Mouse (Mus musculus) frontal cortex, adult (tissue): ENCODE measurements around the gene Slc1a3.
A peak's percentile ranks its signal among the peaks of the same experiment; 100 is the strongest.
"Not testable (repeated sequence)": the region's sequence is repeated elsewhere in the genome, so short reads cannot be mapped to it uniquely, and the experiment has no call there.

ENCODE experiments used
- ATAC-seq: cut with Nextera tagmentation; 2 replicates; pipeline ENCODE4 v1.9.2; 2017; ENCODE audit warnings: mild to moderate bottlenecking, moderate library complexity, mixed read lengths; ENCODE audit not compliant: low TSS enrichment

The Slc1a3 gene

GRCm38 (mm10) chr15:8706613-8707012 is 4.0 kb downstream of the Slc1a3 start:
- no peak for ATAC-seq

- peak; percentile 58 for ATAC-seq
These were observed 4.4 kb downstream of the Slc1a3 start for GRCm38 (mm10) chr15:8706178-8706577.

DNA sequence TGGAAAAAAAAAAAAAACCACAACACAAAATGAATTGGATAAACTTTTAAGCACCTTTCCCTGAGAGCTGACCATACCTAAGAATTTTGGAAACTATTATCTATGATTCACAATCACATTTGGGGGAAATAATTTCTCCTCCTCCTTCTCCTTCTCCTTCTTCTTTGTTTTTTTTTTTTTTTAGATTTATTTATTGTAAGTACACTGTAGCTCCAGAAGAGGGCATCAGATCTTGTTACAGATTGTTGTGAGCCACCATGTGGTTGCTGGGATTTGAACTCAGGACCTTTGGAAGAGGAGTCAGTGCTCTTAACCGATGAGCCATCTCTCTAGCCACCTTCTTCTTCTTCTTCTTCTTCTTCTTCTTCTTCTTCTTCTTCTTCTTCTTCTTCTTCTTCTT is 5.0 kb downstream of the Slc1a3 start:
- not testable (repeated sequence) for ATAC-seq

GRCm38 (mm10) chr15:8697976-8698375 is 12.6 kb downstream of the Slc1a3 start:
- peak; percentile 10; the same call in 1 of the 2 replicates for ATAC-seq

GRCm38 (mm10) chr15:8697500-8697899 is 13.1 kb downstream of the Slc1a3 start:
- ATAC-seq, result peak; percentile 96

DNA sequence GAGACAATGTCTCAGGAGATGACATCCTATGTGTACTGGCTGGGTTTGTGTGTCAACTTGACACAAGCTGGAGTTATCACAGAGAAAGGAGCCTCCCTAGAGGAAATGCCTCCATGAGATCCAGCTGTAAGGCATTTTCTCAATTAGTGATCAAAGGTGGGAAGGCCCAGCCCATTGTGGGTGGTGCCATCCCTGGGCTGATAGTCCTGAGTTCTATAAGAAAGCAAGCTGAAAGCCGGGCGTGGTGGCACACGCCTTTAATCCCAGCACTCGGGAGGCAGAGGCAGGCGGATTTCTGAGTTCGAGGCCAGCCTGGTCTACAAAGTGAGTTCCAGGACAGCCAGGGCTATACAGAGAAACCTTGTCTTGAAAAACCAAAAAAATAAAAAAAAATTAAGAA is 20.4 kb downstream of the Slc1a3 start:
- ATAC-seq, result not testable (repeated sequence)

DNA sequence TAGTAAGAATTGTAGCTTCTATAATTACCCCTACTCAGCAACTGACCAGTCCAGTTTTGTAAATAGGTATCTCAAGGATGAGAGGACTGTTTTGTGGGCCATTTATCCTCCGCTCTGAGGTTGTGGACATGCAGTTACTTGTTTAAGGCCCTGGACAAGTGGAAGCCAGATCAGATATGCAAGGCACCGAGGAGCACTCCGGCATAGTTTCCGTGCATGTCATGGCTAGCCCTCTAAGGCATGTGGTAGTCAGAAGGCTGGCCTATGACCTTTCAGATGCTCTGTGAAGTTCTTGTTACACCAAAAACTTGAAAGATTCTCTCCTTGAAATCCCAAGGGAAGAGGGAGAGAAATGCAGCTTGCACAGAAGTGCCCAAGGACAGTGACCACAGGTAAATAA is 23.7 kb downstream of the Slc1a3 start:
- no peak for ATAC-seq

- ATAC-seq, result no peak
These were observed 25.1 kb downstream of the Slc1a3 start for GRCm38 (mm10) chr15:8685506-8685905.

GRCm38 (mm10) chr15:8684263-8684662 is 26.3 kb downstream of the Slc1a3 start:
- ATAC-seq, result no peak

GRCm38 (mm10) chr15:8682871-8683270 is 27.7 kb downstream of the Slc1a3 start:
- ATAC-seq, result no peak

DNA sequence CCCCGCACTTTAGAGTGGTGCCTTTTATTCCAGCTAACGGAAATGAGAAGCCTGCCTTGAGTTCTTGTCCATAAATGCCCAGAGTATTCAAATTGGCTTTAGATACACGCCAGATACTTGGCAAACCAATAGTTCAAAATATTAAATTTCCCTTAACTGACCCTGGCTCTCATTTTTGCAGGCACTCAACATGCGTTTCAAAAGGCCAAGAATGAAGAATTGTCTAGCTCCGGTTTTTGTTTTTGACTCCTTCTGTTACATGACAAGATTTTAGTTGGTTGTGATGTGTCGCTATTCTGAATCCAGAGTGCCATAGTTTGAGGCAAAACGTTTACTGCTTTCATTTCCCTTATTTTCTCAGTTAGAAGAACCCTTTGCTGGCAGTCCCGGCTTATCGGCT is 28.1 kb downstream of the Slc1a3 start:
- no peak for ATAC-seq

DNA sequence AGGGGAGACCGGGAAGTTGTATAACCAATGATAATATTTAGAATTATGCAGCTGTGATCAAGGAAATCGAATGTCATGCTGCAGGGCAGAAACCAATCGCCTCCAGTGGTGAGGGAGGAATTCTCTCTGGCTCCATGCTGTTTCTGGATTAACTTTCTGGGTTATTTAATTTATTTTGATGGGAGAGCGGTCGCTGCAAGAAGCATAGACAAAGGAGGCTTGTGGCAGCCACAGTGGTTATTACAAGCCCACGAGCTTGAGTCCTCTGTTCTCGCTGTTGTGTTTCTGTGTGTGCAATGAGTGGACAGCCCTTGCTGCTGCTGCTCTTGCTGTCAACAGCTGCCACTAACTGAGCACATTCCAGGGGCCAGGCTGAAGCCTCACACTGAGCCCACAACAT is 28.6 kb downstream of the Slc1a3 start:
- ATAC-seq, result no peak

DNA sequence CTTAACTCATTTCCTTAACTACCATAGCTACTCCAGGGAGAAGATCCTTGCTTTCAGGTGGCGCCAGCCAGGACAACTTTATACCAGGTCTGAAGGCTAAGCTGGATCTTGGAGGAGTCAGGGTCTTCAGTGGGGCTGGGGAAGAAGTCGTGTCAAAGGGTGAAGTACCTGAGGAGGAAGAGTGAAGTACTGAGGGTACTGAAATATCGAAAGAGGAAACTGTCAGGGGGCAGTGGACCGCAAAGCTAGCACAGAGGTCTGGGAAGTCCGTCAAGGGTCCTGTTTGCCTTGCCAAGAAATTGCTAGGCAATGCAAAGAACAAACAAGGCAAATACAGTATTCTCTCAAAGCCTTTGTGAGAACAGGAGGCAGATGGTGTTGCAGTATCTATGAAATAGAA is 29.6 kb downstream of the Slc1a3 start:
- ATAC-seq, result no peak

- no peak for ATAC-seq
These were observed 33.6 kb downstream of the Slc1a3 start for GRCm38 (mm10) chr15:8676959-8677358.

DNA sequence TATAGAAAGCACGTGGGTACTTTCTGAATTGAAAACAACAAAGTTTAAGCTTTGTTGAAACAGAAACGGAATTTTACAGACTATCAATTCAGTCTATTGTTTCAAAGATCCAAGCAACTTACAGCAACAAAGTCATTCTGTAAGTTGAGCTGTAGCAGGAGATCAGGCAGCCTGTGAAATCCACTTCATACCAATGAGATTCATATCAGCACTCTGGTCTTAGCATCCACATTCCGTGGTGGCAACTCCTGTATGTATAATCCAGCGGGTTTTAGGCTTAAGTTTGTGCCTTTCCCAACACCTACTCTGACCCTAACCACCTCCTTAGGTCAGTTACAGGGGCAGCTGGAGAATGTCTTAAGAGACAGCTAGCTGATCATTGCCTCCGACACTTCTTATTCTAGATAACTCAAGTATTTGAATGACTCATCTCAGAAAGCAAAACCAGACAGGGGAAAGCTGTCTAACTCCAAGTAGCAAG is 34.3 kb downstream of the Slc1a3 start:
- ATAC-seq, result no peak

- ATAC-seq, result no peak
These were observed 34.9 kb downstream of the Slc1a3 start for GRCm38 (mm10) chr15:8675616-8676015.

DNA sequence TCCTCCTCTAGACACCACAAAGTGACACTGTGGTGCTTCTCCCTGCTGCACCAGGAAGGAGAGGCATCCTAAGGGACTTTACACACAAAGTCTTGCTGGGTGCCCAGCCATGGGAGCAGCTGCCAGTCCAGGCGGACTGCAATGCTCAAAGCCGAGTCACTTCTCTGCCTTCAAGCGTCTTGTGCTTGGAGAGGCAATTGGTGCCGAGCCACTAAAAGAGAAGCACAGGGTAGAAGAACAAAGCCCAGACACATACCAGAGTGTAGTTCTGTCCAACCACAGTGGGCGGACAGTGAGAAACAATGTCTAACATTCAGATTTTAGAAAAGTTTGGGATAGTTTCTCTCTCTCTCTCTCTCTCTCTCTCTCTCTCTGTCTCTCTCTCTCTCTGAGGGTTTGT is 38.0 kb downstream of the Slc1a3 start:
- ATAC-seq, result peak; percentile 52; the same call in 1 of the 2 replicates

DNA sequence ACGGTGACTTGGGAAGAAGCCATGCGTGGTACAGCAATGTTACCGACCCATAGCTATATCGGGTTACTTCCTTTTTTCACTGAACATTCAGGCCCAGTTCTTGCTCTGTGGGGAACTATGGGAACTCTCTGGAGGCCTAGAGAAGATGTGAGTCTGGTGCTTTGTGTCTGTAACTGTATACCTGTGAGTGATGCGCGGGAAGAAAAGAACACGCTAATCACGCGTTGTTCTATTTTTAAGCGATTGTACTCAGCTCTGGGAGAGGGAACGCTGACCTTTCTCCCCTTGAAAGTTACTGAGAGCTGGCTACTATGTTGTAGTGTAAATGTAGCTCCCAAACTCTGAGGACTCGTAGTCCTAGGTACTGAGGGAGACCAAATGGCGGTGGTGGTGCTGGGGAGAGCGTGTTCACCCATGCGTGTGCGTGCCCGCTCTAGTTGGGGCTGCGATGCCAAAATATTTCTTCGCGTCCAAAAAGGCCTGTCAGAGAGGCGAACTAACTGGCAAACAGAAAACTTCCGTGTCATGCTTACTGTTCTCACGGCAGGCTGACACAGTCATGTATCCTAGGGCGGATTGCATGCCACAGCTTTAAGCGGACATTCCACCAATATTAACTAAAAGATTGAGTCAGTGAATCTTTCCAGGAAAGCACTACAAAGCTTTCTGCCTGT is 42.6 kb downstream of the Slc1a3 start:
- no peak for ATAC-seq

GRCm38 (mm10) chr15:8665675-8666350 is 44.8 kb downstream of the Slc1a3 start:
- no peak for ATAC-seq

- ATAC-seq, result peak; percentile 82
These were observed 47.0 kb downstream of the Slc1a3 start for GRCm38 (mm10) chr15:8663348-8664099.

GRCm38 (mm10) chr15:8661856-8662255 is 48.7 kb downstream of the Slc1a3 start:
- ATAC-seq, result no peak

- ATAC-seq, result 0 out of 2 replicates have a peak, but pooled peaks have one; percentile 7
These were observed 50.6 kb downstream of the Slc1a3 start for GRCm38 (mm10) chr15:8659977-8660376.
